Mouse (Mus musculus) hindbrain, embryonic 10.5 days (tissue): ENCODE data around the gene Zmym6. TPM values are rescaled to one million over a fixed set of nuclear protein-coding genes. Genes with fewer than 3 reads are reported as not detected.

Source experiments
- DNase-seq: peaks from one replicate; pipeline ENCODE4 v3.0.0-alpha.2; 2017; ENCODE audit warnings: low spot score
- H3K27ac ChIP-seq: fragments of 300-500 bp; sonication (generic); 2 replicates; pipeline ENCODE4 v1.5.1; 2016; ENCODE audit warnings: mild to moderate bottlenecking, moderate library complexity
- H3K27me3 ChIP-seq: fragments of 300-500 bp; sonication (generic); 2 replicates; pipeline ENCODE4 v1.6.1; 2016; ENCODE audit warnings: mild to moderate bottlenecking; ENCODE audit not compliant: poor library complexity, insufficient read depth, severe bottlenecking
- H3K36me3 ChIP-seq: fragments of 300-500 bp; sonication (generic); 2 replicates; pipeline ENCODE4 v1.6.1; 2016; ENCODE audit warnings: mild to moderate bottlenecking, moderate library complexity
- H3K4me1 ChIP-seq: fragments of 300-500 bp; sonication (generic); replicated peaks from 2 replicates; pipeline ENCODE4 v1.6.1; 2016; ENCODE audit warnings: mild to moderate bottlenecking
- H3K4me3 ChIP-seq: fragments of 300-500 bp; sonication (generic); 2 replicates; pipeline ENCODE4 v1.5.1; 2016; ENCODE audit warnings: mild to moderate bottlenecking, moderate library complexity
- H3K9me3 ChIP-seq: fragments of 300-500 bp; sonication (generic); 2 replicates; pipeline ENCODE4 v1.6.1; 2016; ENCODE audit warnings: mild to moderate bottlenecking, moderate library complexity
- WGBS: fragments of 180-500 bp; shearing (Covaris S2); methylation state at CpG from one replicate; pipeline ENCODE4 v1.1.7; 2016; 5-methylcytosine and 5-hydroxymethylcytosine counted together
- polyA plus RNA-seq: library from polyadenylated mRNA; unstranded; fragments of >200 nt; fragmentation: Nextera tagmentation; extraction: Ambion mirVana; gene quantifications from 2 replicates; pipeline ENCODE4 v1.2.1, GENCODE M21; 2016

Zmym6 gene
- polyA plus RNA-seq, 1 experiment from 2014 or later: 21.6 TPM

GRCm38 (mm10) chr4:127137591-127137990, 60.4 kb downstream of the Zmym6 start:
- Histone ChIP-seq H3K4me3 (no peak overlapping the region), H3K27me3 (no peaks in the 10 kb centered on the region), H3K36me3 (no peaks in the 10 kb centered on the region), H3K27ac (no peak overlapping the region), H3K4me1 (peaks cover 8% of the 10 kb centered on the region; the same call in 1 of the 2 replicates), H3K9me3 (no peaks in the 10 kb centered on the region)
- DNase-seq: no peak
- WGBS: 85% methylated on average over 5 of the region's 5 CpGs

DNA sequence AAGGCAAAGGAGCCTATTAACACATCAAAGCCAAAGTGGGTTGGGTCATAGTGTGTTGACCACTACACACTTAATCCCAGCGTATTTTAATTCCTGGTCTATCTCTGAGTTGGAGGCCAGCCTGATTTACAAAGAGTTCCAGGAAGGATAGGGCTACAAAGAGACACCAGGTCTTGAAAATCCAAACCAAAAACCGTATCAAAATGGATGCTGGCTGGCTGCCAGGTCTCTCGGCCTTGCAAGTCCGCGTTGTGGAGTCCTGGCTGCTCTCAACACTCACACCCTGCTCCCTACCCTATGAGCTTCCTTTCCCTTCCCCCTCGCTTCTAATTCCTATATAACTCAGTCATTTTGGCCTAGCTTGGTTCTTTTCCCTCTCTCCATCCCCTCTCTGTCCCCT, 61.3 kb downstream of the Zmym6 start:
- H3K27me3 ChIP-seq: no peaks in the 10 kb centered on the region
- no peak for DNase-seq
- H3K36me3 ChIP-seq: no peaks in the 10 kb centered on the region
- no peak overlapping the region for H3K27ac ChIP-seq
- H3K9me3 ChIP-seq: no peaks in the 10 kb centered on the region
- 61% methylated on average over 6 of the region's 6 CpGs for WGBS
- H3K4me3 ChIP-seq: no peak overlapping the region
- H3K4me1 ChIP-seq: peaks cover 8% of the 10 kb centered on the region; the same call in 1 of the 2 replicates

- WGBS: 87% methylated on average over 13 of the region's 13 CpGs
- Histone ChIP-seq H3K36me3 (no peaks in the 10 kb centered on the region), H3K27ac (no peak overlapping the region), H3K4me3 (no peak overlapping the region), H3K27me3 (no peaks in the 10 kb centered on the region), H3K9me3 (no peaks in the 10 kb centered on the region), H3K4me1 (no peaks in the 10 kb centered on the region)
- no peak for DNase-seq
Observed at GRCm38 (mm10) chr4:127150031-127150430, 72.8 kb downstream of the Zmym6 start.

DNA sequence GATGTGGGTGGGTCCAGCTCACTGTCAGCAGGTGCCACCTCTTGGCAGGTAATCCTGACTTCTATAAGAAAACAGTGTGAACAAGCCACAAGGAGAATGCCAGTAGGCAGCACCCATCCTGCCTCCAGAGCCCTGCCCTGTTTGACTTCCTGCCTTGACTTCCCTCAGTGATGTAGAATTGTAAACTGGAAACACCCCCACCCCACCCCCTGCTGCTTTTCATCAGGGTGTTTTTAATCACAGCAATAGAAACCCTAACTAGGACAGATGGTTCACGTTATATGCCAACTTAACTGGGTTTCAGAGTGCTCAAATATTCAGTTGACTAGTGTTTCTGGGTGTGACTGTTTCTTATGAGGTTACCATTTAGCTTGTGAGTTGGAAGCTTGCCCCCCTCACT, 76.2 kb downstream of the Zmym6 start:
- WGBS: 63% methylated on average over 1 of the region's 1 CpGs
- Histone ChIP-seq H3K36me3 (no peaks in the 10 kb centered on the region), H3K4me1 (no peaks in the 10 kb centered on the region), H3K4me3 (no peak overlapping the region), H3K9me3 (no peaks in the 10 kb centered on the region), H3K27ac (no peak overlapping the region), H3K27me3 (no peaks in the 10 kb centered on the region)
- DNase-seq: no peak

DNA sequence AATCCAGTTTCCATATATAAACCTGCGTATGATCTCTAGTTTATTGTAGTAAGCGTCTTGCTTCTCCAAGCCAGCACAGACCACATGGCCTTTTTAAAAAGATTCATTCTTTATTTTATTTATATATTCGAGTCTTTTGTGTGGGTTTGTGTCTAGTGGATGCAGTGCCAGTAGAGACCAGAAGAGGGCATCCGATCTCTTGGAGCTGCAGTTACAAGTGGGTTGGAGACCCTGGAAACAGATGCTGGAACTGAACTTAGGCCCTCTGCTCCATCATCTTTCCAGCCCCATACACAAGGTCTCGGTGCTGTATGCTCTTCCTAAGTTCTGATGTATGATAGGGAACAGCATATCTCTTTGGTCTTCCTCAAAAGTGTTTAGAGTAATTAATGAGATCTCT, 78.6 kb downstream of the Zmym6 start:
- no peaks in the 10 kb centered on the region for H3K9me3 ChIP-seq
- no peak overlapping the region for H3K27ac ChIP-seq
- DNase-seq: peak; percentile 24
- no peaks in the 10 kb centered on the region for H3K27me3 ChIP-seq
- no peak overlapping the region for H3K4me3 ChIP-seq
- H3K4me1 ChIP-seq: no peaks in the 10 kb centered on the region
- WGBS: 67% methylated on average over 5 of the region's 5 CpGs
- no peaks in the 10 kb centered on the region for H3K36me3 ChIP-seq

- 81% methylated on average over 4 of the region's 4 CpGs for WGBS
- Histone ChIP-seq H3K36me3 (no peaks in the 10 kb centered on the region), H3K27ac (no peak overlapping the region), H3K27me3 (no peaks in the 10 kb centered on the region), H3K9me3 (no peaks in the 10 kb centered on the region), H3K4me3 (no peak overlapping the region), H3K4me1 (no peaks in the 10 kb centered on the region)
- DNase-seq: no peak
Observed at GRCm38 (mm10) chr4:127157746-127158145, 80.6 kb downstream of the Zmym6 start.

GRCm38 (mm10) chr4:127163926-127164325, 86.7 kb downstream of the Zmym6 start:
- no peak for DNase-seq
- H3K36me3 ChIP-seq: no peaks in the 10 kb centered on the region
- peaks cover 27% of the 10 kb centered on the region for H3K27me3 ChIP-seq
- H3K4me3 ChIP-seq: no peak overlapping the region
- peaks cover 14% of the 10 kb centered on the region for H3K4me1 ChIP-seq
- H3K9me3 ChIP-seq: no peaks in the 10 kb centered on the region
- H3K27ac ChIP-seq: no peak overlapping the region
- 77% methylated on average over 8 of the region's 8 CpGs for WGBS

DNA sequence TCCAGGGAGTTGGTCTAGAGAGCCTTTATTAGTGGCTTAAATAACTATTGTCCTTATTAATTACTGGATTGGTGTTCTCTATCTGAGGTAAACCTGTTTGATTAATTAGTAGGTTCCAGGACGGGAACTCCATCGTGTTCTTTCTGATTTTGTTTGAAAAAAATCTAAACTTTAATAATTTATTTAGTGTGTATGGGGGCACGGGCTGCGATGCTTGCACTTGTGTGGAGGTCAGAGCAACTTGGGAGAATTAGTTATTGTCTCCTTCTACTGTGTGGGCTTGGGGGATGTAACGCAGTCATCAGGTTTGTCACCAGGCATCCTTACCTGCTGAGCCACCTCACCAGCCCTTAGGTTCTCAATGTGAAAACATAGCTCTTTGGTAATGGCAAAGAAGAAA, 89.9 kb downstream of the Zmym6 start:
- Histone ChIP-seq H3K36me3 (no peaks in the 10 kb centered on the region), H3K4me3 (no peak overlapping the region), H3K9me3 (no peaks in the 10 kb centered on the region), H3K4me1 (peaks cover 40% of the 10 kb centered on the region), H3K27ac (no peak overlapping the region), H3K27me3 (peaks cover 57% of the 10 kb centered on the region)
- WGBS: 77% methylated on average over 5 of the region's 5 CpGs
- DNase-seq: no peak

DNA sequence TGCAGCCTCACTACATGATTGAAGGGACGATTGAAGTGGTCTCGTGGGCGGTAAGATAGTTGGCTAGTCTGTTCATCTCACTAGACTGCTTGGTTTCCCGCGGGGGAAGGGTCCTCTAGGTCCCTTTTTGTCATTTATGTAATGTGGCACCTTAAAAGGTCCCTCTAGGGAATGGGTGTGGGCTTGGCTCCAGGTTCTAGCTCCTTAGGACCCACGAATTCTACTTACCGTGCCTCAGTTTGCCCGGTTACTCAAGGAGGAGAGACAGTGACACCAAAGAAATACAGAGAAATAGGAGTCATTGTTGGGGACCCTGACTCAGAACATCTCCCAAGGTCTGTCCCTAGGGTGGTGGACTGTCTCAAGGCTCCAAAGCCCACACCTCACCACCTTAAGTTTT, 90.5 kb downstream of the Zmym6 start:
- peak overlapping the region; percentile 74 for H3K4me3 ChIP-seq
- DNase-seq: no peak
- H3K36me3 ChIP-seq: no peaks in the 10 kb centered on the region
- peaks cover 43% of the 10 kb centered on the region for H3K4me1 ChIP-seq
- 15% methylated on average over 8 of the region's 8 CpGs for WGBS
- no peaks in the 10 kb centered on the region for H3K9me3 ChIP-seq
- peak overlapping the region; percentile 90 for H3K27ac ChIP-seq
- H3K27me3 ChIP-seq: peaks cover 64% of the 10 kb centered on the region

DNA sequence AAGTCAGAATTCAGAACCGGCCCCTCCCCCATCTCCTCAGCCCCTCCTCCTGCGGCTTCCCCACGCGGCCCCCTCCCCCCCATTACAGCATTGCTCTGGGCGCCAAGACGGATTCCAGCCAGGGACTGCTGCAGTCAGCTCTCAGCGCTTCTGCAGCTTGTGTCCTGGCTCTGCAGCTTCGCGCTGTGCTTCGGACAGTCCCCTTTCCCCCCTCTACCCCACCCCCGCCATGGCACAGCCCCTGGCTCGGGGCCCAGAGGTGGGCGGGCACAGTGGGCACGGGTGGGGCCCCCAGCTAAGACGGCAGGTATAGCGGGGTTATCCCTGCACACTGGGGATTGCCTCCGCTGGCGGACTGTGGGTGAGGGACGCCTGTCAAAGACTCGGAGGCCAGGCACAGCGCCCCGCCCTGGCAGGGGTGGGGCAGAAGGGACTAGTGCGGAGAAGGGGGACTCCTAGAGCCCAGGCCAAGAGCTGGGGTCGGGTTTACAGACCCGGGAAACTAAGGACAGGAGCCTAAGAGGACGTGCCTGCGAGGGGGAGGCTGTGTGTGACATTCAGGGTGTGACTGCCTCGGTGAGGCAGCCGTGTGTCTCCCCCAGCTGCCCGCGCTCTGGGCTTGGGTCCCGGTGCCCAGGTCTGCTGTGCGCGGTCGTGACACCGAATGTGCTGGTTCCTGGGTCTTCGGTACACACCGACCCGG, 91.2 kb downstream of the Zmym6 start:
- Histone ChIP-seq H3K9me3 (no peaks in the 10 kb centered on the region), H3K27me3 (peaks cover 70% of the 10 kb centered on the region)
- under 1% methylated on average over 39 of the region's 39 CpGs for WGBS

DNA sequence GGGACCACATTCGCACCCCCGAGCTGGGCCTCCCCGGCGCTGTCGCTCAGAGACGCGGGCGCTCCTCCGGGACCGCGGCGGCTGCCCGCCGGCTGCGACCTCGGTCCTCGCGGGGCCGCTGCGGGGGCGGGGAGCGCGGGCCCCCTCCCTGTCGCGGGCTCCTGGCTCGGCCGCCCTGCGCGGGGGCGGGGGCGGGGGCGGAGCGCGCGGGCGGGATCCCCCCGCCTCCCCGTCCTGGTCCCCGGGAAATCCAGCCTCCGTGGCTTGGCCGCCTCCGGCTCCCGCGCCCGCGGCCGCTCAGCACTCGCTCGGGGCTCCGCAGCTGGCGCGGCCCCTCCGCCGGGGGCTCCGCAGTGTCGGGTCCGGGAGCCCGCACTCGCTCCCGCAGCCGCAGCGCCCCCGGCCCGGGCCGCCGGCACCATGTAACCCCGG, 91.7 kb downstream of the Zmym6 start, which contains the start of gene Dlgap3:
TSS of gene Dlgap3 (plus strand) at position 291 of the 432 bp plus-strand sequence.
- 1% methylated on average over 56 of the region's 67 CpGs for WGBS
- Histone ChIP-seq H3K27ac (peak within 1 kb of the TSS; percentile 90), H3K4me1 (peaks cover 51% of the 10 kb centered on the region), H3K27me3 (peaks cover 69% of the 10 kb centered on the region), H3K9me3 (no peaks in the 10 kb centered on the region), H3K4me3 (peak within 1 kb of the TSS; percentile 74), H3K36me3 (no peaks in the 10 kb centered on the region)
- DNase-seq: no peak

More for the DNA sequence above, 91.2 kb downstream of the Zmym6 start:
- H3K4me3 ChIP-seq: peak overlapping the region; percentile 74
- DNase-seq: peak; percentile 78
- peak overlapping the region; percentile 90 for H3K27ac ChIP-seq
- peaks cover 49% of the 10 kb centered on the region for H3K4me1 ChIP-seq
- no peaks in the 10 kb centered on the region for H3K36me3 ChIP-seq

- peaks cover 69% of the 10 kb centered on the region for H3K27me3 ChIP-seq
- peaks cover 54% of the 10 kb centered on the region for H3K4me1 ChIP-seq
- peak overlapping the region; percentile 90 for H3K27ac ChIP-seq
- no peaks in the 10 kb centered on the region for H3K36me3 ChIP-seq
- 2% methylated on average over 49 of the region's 51 CpGs for WGBS
- H3K4me3 ChIP-seq: peak overlapping the region; percentile 74
- peak; percentile 60 for DNase-seq
- H3K9me3 ChIP-seq: no peaks in the 10 kb centered on the region
Observed at GRCm38 (mm10) chr4:127169346-127170221, 92.4 kb downstream of the Zmym6 start.

DNA sequence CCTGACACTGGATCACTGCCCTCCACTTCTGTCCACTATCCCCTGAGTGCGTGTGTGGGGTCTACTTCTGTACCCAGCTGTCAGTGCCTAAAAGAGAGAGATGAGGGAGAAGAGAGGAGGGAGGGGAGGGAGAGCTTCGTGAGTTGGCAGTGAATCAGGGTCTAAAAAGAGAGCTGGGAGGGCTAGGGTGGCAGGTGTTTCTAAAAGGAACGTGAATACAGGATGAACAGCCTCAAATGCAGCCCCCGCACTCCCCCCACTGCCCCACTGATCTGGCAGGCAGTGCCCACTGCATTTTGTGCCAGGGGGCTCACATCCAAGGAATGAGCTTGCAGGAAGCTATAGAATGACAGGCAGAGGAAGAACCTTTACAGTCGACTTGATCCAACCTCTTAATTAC, 93.7 kb downstream of the Zmym6 start:
- WGBS: 45% methylated on average over 5 of the region's 5 CpGs
- H3K9me3 ChIP-seq: no peaks in the 10 kb centered on the region
- H3K4me1 ChIP-seq: peaks cover 58% of the 10 kb centered on the region
- H3K4me3 ChIP-seq: no peak overlapping the region
- H3K36me3 ChIP-seq: no peaks in the 10 kb centered on the region
- DNase-seq: no peak
- no peak overlapping the region for H3K27ac ChIP-seq
- H3K27me3 ChIP-seq: peaks cover 69% of the 10 kb centered on the region
